Mouse (Mus musculus) CD8-positive naive resting alpha-beta T cell, adult 2 months (primary cell): ENCODE data around the gene Ttc39a.

Experiments used
- DNase-seq, 2 experiments: peaks; one replicate each; pipeline ENCODE4 v3.0.0; 2022; ENCODE audit warnings: low read depth in 2 of 2, low spot score in 2 of 2

The Ttc39a gene

DNA sequence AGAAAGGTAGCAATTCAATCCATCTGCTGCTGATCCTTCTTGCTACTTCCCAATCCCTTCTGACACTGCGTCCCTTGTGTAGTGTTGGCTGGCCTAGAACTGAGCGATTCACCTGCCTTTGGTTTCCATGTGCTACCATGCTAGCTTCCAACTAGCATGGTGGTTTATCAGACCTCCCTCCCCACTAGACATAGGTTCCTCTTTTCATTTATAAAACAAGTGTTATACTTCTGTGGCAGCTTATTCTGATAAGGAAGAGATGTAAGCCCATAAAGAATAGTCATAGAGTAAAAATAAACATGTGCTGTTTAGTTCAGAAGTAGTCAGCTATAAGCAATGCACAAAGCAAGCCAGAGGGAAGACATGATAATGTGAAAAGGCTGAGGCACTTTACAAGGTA is 42.1 kb downstream of the Ttc39a start:
- DNase-seq = no peak

DNA sequence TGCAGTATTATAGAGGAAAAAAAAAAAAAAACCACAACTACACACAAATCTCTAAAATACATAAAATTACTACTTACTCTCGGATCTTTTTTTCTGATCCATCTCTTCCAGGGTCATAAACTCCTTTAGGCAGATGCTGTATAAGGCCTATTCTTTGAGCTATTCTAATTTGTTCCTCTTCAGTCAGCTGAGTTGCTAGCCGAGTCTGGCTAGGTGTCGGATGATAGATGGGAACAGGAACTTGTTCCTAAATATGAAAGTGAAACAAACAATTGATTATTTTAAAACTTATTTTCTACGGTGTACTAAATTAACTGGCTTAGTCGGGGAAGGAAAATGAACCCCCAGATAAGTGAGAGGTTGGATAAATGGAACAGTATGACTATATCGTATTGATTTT is 50.4 kb downstream of the Ttc39a start:
- no peak for DNase-seq

DNA sequence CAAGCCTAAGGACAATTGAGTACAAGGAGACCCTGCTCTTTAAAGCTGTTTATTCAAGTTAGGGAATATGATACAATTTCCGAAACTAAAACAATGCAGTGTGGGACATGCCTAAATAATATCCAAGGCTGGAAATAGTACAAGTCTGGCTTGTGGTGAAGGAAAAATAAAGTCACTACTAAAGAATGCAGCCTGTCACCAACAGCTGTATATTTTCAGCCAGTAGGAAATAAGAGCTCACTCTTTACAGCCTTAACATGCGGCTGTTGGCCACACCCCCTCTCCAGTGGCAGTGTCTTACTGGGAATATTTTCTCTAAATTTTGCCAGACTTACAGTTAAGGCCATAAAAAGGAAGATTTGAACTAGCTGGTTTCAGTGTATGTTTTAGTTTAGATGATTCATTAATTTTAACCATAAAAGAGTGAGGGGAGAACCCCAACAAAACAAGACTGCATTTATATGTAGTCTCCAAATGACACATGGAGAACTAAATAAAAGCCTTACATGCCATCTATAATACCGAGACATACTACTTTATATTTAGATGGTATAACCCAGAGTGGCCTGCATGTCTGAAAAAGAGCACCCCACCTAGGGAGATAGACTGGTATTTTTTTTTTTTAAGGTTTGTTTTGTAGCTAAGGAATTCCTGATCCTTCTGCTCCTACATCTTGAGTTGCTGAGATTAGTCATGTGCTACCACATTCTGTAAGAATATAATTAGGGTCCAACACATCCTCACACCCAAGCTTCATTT is 54.2 kb downstream of the Ttc39a start:
- DNase-seq = no peak

DNA sequence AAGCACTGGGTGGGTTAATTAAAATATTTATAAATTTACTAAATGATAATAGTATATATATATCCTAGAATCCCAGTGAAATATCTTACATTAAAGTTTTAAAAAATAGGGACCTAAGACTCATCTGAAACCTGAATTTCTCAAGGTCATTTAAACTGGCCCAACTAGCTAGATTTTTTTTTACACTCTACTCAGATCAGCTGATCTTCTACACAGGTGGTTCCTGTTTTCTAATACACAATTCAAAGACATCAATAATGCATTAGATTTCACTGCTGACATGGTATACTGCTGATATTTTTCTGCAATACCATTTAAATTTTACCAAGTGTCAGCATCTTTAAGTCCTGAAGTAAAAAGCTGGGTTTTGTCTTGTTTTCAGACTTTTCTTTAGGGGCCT is 57.5 kb downstream of the Ttc39a start:
- no peak for DNase-seq

DNA sequence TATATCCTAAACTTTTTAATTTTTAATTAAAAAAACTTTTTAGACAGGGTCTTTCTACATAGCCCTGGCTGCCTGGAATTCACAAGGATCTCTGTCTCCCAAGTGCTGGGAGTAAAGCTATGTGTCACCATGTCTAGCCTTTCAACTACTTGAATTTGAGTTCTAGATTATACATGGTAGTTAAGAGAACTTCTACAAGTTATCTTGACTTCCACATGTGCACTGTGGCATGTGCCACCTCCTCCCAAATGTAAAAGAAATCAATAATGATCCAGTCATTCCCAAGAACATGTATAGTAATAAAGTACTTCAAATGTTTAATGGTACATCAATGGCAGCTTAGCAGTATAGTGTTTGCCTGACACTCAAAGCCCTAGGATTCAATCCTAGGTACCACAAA is 61.3 kb downstream of the Ttc39a start:
- DNase-seq = no peak

DNA sequence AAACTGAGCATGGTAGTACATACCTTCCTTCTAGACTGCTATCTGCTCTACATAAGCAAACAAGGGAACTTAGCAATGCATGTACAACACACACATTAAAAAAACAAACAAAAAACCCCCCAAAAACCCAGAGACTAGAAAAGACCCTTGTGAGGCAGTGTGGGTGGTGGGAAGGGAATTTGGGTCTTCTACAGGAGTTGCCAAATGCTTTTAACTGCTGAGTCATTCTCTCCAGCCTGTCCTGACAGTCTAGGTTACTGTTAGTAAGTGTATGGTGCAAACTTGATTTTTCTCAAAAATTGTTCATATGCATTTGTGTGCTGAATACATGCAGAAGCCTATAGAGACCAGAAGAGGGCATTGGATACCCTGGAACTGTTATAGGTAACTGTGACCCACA is 65.2 kb downstream of the Ttc39a start:
- DNase-seq = no peak

DNA sequence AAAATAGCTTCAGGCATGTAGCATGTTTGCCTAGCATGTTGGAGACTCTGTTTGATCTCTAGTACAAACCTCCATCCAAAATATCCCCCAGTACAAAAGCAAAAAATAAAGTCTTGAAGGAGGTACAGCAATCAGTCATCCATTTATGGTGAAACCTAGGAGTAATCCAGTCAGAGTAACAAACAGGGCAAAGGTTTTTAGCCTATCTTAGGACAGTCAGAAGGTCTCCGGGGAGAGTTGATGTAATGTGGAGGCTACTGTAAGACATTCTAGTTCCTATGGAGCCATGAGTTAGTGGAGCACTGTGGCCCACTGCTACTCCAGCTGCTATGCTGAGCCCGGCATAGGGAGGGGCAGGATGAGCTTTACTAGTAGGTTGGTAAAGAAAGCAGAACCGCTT is 66.1 kb downstream of the Ttc39a start:
- DNase-seq = no peak

DNA sequence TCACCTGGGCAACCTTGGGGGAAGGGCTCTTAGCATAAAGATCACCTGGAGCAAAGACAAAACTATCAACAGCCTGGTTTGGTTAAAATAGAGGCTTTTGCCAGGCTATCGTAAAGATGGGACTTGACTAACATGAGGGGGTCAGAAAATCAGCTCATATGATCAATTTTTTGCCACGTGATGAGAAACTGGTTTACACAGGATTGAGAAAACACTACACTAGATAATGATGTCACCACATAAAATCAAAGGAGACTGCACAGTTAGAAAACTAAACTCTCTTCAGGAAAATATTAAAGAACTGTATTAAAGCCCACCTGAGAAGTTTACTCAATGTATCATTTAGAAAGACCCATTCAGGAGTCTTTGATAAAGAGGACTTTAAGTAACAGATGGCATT is 68.7 kb downstream of the Ttc39a start:
- DNase-seq = no peak

DNA sequence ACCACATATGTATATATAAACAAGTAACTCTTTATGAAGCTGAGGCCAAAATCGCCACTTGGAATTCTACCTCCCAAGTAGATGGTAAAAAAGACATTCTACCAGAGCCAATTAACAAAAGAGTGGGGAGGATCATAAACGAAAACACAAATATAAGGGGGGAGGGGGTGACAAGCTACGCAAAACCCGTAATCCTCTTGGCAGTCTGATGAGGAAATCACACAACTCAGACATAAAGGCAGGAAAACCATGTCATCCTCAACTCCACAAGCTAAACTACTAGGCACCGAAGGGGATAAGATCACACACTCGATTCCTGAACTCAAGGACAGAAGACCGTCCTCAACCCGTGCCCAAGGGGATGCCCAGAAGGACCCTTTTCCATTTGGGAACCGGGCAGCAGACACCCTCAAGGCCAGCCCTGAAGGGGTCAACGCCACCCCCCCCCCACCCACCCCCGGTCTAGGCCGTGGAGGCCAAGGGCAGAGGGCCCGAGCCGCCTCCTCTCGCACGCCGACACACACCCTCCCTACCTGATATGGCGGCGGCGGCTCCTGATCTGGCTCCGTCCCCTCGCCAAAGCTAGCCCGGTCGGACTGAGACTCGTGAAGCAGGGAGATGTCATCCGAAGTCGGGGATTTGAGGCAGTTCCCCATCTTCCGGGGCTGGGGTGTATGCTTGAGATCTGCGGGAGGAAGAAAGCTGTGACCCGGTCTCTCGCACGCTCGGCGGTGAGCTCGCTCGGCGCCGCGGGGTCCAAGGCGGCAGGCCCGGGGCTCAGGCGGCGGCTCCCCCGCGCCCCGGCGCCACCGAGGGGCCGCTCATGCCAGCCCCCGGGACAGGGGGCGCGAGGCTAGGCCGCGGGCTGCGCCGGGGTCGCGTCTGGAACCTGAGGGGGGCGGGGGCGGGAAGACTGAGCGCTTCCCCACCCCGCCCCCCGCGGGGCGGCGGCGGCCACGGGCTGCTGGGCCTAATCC is 69.4 kb downstream of the Ttc39a start:
- DNase-seq = peak; percentile 21 to 32

DNA sequence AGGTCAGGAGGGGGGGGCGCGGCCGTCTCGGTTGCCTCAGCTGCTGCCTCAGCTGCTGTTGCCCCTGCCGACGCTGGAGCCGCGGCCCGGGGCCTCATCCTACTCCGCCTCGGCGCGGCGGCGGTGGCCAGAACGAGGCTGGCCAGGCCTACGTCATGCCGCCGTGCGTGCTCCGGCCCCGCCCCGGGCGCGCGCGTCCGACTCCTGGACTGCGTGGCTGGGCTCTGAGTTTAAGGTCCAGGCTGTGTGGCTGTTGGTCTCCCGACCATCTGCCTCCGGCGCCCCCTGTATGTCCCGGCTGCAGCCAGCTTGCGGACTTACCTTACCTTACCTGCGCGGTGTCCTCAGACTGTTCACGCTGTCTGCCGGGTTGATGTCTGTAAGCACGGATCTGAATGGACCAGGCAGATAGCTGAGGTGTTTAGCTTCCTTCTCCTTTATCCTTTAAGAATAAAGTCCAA is 70.2 kb downstream of the Ttc39a start:
- peak; percentile 29 to 44 for DNase-seq

DNA sequence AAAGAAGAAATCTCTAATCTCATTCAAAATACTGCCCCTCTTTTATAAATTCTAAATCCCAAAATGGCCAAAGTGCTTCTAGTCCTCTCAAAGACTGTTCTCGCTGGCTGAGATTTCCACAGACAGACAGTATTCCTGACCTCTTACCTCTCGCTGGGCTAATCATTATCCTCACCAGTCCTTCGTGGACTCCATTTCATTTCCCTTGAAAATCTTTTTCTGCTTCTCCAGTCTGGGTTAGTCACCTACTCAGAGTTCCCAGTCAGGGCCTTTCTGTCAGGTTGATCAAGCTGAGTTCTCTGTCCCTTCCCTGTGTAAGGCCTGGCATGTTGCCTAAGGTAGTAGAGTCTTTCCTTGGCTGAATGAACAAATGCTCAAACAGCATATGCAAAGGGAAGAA is 71.0 kb downstream of the Ttc39a start:
- no peak for DNase-seq

DNA sequence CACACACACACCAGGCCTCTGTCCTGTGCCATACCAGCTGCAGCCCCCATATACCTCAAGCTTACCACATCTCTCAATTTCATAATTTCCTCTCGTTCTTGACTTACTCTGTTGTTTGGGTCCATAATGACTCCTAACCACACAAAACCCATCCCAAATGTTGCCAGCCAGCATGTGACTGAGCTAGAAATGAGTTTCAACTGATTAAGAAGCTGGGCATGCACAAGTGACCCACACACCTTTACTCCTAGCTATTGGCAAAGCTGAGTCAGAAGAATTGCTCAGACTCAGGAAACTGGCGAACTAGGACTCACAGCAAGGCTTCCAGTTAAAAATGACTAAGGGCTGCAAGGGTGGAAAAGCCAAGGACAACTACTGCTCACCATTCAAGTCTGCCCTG is 75.0 kb downstream of the Ttc39a start:
- DNase-seq = no peak

DNA sequence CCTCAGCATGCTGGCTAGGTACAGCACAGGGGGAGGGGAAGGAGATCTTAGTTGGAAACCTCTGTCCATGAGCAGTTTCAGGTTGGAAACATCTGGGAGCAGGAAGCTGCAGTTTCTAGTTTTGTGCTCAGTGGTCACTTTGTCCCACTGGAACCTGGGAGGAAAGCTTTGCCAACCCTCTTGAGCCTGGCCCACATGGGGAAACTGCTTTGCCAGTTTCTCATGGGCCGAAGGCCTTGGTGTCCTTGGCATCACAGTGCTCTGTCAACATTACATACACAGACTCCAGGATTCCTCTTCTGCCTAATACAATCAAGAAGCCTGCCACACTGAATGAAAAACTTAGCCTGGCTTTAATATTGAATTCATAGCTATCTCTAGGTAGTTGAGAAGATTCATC is 76.3 kb downstream of the Ttc39a start:
- DNase-seq = no peak

DNA sequence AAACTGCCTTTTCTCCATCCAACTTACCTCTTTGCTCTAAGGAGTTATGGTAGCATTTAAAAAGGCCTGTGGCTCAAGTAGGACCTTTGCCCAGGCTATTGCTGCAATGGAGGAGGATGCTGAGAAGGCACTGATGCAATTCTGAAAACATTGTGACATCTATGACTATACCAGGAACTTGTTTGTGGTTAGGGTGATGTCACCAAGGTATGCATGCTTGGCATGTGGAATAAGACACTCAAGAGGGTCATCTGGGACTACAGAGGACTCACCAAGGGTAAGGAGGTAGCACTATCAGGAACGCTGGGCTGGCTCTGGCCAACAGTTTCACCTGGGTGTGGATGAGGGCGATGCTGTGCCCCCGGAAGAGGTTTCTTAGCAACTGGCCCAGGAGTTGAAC is 78.2 kb downstream of the Ttc39a start, which contains the start of gene Rnf11:
Gene Rnf11, minus strand, starts transcription at position 108 of the 400 bp plus-strand sequence.
- DNase-seq = no peak

DNA sequence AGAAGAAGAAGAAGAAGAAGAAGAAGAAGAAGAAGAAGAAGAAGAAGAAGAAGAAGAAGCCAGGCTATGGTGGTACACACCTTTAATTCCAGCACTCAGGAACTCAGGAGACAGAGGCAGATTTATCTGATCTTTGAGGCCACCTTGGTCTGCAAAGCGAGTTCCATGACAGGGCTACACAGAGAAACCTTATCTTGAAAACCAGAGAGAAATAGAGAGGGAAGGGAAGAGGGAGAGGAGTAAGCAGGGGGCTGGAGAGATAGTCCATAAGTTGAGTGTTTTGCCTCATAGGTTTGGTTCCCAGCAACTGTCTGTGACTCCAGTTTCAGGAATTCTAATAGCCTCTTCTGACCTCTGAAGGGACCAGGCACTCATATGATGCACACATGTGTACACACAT is 82.4 kb downstream of the Ttc39a start:
- no peak for DNase-seq

DNA sequence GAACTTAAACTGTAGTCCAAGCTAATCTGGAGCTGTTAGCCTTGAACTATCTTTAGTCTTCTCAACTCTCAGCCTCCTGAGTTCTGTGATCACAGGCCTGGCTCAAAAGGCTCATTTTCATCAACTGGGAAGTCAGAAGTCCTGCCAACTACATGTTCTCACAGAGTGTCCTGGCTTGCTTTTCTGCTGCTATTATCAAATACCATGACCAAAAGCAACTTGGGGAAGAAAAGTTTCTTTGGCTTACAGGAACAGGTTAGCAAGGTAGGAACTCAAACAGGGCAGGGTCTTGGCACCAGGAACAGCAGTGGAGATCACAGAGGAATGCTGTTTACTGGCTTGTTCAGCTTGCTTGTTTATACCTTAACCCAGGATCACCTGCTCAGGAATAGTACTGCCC is 87.2 kb downstream of the Ttc39a start:
- no peak for DNase-seq
